Mouse (Mus musculus): ENCODE results near the gene Marveld2.

GRCm38 (mm10) chr13:100658091-100658490 lies 41.3 kb upstream of the Marveld2 start:
- TF ChIP-seq CTCF (IDR thresholded peaks at IDR 0.05; ENCODE audit: low read depth) (no peak), EP300 (IDR thresholded peaks at IDR 0.05; ENCODE audit: low read depth) (no peak)
